Mouse (Mus musculus) CH12.LX (cell line): ENCODE results near the gene Mbd6. TPM values are rescaled to one million over a fixed set of nuclear protein-coding genes. Genes with fewer than 3 reads are reported as not detected.

Experiments used
- DNase-seq: peaks from one replicate; pipeline ENCODE4 v3.0.0-alpha.2; 2013; ENCODE audit errors: extremely low read depth
- H3K27ac ChIP-seq: 2 replicates; pipeline ENCODE4 v1.5.1; 2012; ENCODE audit warnings: low read depth, mild to moderate bottlenecking, control low read depth, moderate library complexity; ENCODE audit not compliant: insufficient read depth
- H3K27me3 ChIP-seq: replicated peaks from 2 replicates; pipeline ENCODE3; 2012; ENCODE audit warnings: inconsistent platforms
- H3K36me3 ChIP-seq, 2 experiments: replicated peaks in 1 of 2; 2 replicates each; pipeline versions ENCODE3 to v1.6.1; 2012; ENCODE audit warnings: inconsistent platforms in 1 of 2, low read length in 1 of 2, mild to moderate bottlenecking in 1 of 2, mixed read lengths in 1 of 2, moderate library complexity in 1 of 2; ENCODE audit not compliant: control insufficient read depth in 1 of 2, insufficient read depth in 1 of 2
- H3K4me1 ChIP-seq, 2 experiments: 2 replicates each; pipeline ENCODE4 v1.6.1; 2012; ENCODE audit warnings: inconsistent platforms in 1 of 2, moderate library complexity in 1 of 2; ENCODE audit not compliant: insufficient read depth in 2 of 2, control insufficient read depth in 1 of 2
- H3K4me2 ChIP-seq: 2 replicates; pipeline ENCODE4 v1.6.1; 2012; ENCODE audit warnings: low read depth, mild to moderate bottlenecking, control low read depth; ENCODE audit not compliant: poor library complexity, insufficient read depth, severe bottlenecking
- H3K4me3 ChIP-seq, 3 experiments: fragments of 150-350 bp in 1 of 3; sonication (generic) in 1 of 3; replicated peaks in 1 of 3; 2 replicates each; pipeline versions ENCODE3 to v1.5.1; 2011 to 2012; ENCODE audit warnings: low read depth in 2 of 3, low read length in 2 of 3, mild to moderate bottlenecking in 2 of 3, moderate library complexity in 2 of 3, control low read depth in 1 of 3, improper control_type of control experiment in 1 of 3, inconsistent platforms in 1 of 3, mixed read lengths in 1 of 3; ENCODE audit not compliant: poor library complexity in 1 of 3
- H3K79me2 ChIP-seq: replicated peaks from 2 replicates; pipeline ENCODE4 v1.6.1; 2012; ENCODE audit warnings: mild to moderate bottlenecking, moderate library complexity; ENCODE audit not compliant: control insufficient read depth, poor library complexity, insufficient read depth, severe bottlenecking; ENCODE audit errors: extremely low read depth
- H3K9ac ChIP-seq: 2 replicates; pipeline ENCODE4 v1.6.1; 2012; ENCODE audit warnings: low read depth, mild to moderate bottlenecking, control low read depth, moderate library complexity; ENCODE audit not compliant: insufficient read depth
- H3K9me3 ChIP-seq: replicated peaks from 2 replicates; pipeline ENCODE3; 2012; ENCODE audit warnings: low read length, inconsistent platforms, mixed read lengths
- CHD1 ChIP-seq: IDR thresholded peaks from 2 replicates; pipeline ENCODE4 v1.6.1; 2012; ENCODE audit warnings: low read depth, low read length, improper control_type of control experiment, inconsistent platforms
- CTCF ChIP-seq, 2 experiments: IDR thresholded peaks in 1 of 2; conservative IDR thresholded peaks in 1 of 2; 2 replicates each; pipeline ENCODE4 v1.5.1; 2011 to 2012; ENCODE audit warnings: low read depth in 2 of 2, low read length in 2 of 2, improper control_type of control experiment in 1 of 2, inconsistent platforms in 1 of 2, mild to moderate bottlenecking in 1 of 2, moderate library complexity in 1 of 2
- E2F4 ChIP-seq: IDR thresholded peaks from 2 replicates; pipeline ENCODE4 v1.6.1; 2011; ENCODE audit warnings: low read depth, low read length, improper control_type of control experiment; ENCODE audit not compliant: insufficient replicate concordance
- EP300 ChIP-seq: IDR thresholded peaks from 2 replicates; pipeline ENCODE4 v1.6.1; 2011; ENCODE audit warnings: low read length, improper control_type of control experiment
- GABPA ChIP-seq: IDR thresholded peaks from 2 replicates; pipeline ENCODE4 v1.6.1; 2012; ENCODE audit warnings: low read depth, low read length, improper control_type of control experiment, inconsistent platforms; ENCODE audit not compliant: insufficient replicate concordance
- HCFC1 ChIP-seq: IDR thresholded peaks from 2 replicates; pipeline ENCODE4 v1.6.1; 2012; ENCODE audit warnings: low read depth, mild to moderate bottlenecking, inconsistent platforms, low read length, improper control_type of control experiment
- IRF4 ChIP-seq: IDR thresholded peaks from 2 replicates; pipeline ENCODE4 v1.6.1; 2014; ENCODE audit warnings: low read depth, mild to moderate bottlenecking, inconsistent platforms, low read length, improper control_type of control experiment
- KAT2A ChIP-seq: IDR thresholded peaks from 2 replicates; pipeline ENCODE4 v1.6.1; 2012; ENCODE audit warnings: low read length, improper control_type of control experiment, inconsistent platforms; ENCODE audit not compliant: insufficient replicate concordance
- MAFK ChIP-seq: IDR thresholded peaks from 2 replicates; pipeline ENCODE4 v1.6.1; 2011; ENCODE audit warnings: low read length, improper control_type of control experiment; ENCODE audit not compliant: insufficient replicate concordance
- MAX ChIP-seq: IDR thresholded peaks from 2 replicates; pipeline ENCODE4 v1.6.1; 2011; ENCODE audit warnings: low read length, improper control_type of control experiment
- MXI1 ChIP-seq: IDR thresholded peaks from 2 replicates; pipeline ENCODE4 v1.6.1; 2011; ENCODE audit warnings: mild to moderate bottlenecking, low read depth, low read length, improper control_type of control experiment
- NELFE ChIP-seq: IDR thresholded peaks from 2 replicates; pipeline ENCODE4 v1.6.1; 2011; ENCODE audit warnings: low read depth, low read length, improper control_type of control experiment
- NRF1 ChIP-seq: IDR thresholded peaks from 2 replicates; pipeline ENCODE4 v1.6.1; 2014; ENCODE audit warnings: low read depth, mild to moderate bottlenecking, inconsistent platforms, low read length, improper control_type of control experiment, moderate library complexity
- PAX5 ChIP-seq: IDR thresholded peaks from 2 replicates; pipeline ENCODE4 v1.6.1; 2012; ENCODE audit warnings: low read length, inconsistent platforms, mixed read lengths
- POLR2A ChIP-seq: IDR thresholded peaks from 2 replicates; pipeline ENCODE4 v1.6.1; 2011; ENCODE audit warnings: low read depth, mild to moderate bottlenecking, improper control_type of control experiment, low read length
- POLR2AphosphoS2 ChIP-seq: IDR thresholded peaks from 2 replicates; pipeline ENCODE4 v1.6.1; 2011; ENCODE audit warnings: low read depth, low read length, improper control_type of control experiment
- RAD21 ChIP-seq: IDR thresholded peaks from 2 replicates; pipeline ENCODE4 v1.6.1; 2011; ENCODE audit warnings: low read depth, mild to moderate bottlenecking, low read length, improper control_type of control experiment, moderate library complexity
- RCOR1 ChIP-seq: conservative IDR thresholded peaks from 2 replicates; pipeline ENCODE4 v1.6.1; 2012; ENCODE audit warnings: low read depth, mild to moderate bottlenecking, inconsistent platforms, low read length, improper control_type of control experiment
- SIN3A ChIP-seq: IDR thresholded peaks from 2 replicates; pipeline ENCODE4 v1.6.1; 2012; ENCODE audit warnings: low read length, improper control_type of control experiment, inconsistent platforms
- SMC3 ChIP-seq: IDR thresholded peaks from 2 replicates; pipeline ENCODE4 v1.6.1; 2011; ENCODE audit warnings: low read depth, low read length, improper control_type of control experiment
- TBP ChIP-seq: conservative IDR thresholded peaks from 2 replicates; pipeline ENCODE4 v1.6.1; 2011; ENCODE audit warnings: low read depth, low read length, improper control_type of control experiment
- ZKSCAN1 ChIP-seq: IDR thresholded peaks from 2 replicates; pipeline ENCODE4 v1.6.1; 2012; ENCODE audit warnings: low read depth, inconsistent platforms, low read length, improper control_type of control experiment, borderline replicate concordance
- ZNF384 ChIP-seq: IDR thresholded peaks from 2 replicates; pipeline ENCODE4 v1.6.1; 2012; ENCODE audit warnings: low read depth, low read length, improper control_type of control experiment, inconsistent platforms
- dilution Hi-C: fragments of 300-500 bp; cut with MboI; formaldehyde crosslinking; loops from 2 replicates; pipeline ENCODE4 v1.14.3; 2020; ENCODE audit warnings: low sequenced_read_pairs; ENCODE audit not compliant: extremely low pct_unique_long_range_greater_than_20kb, extremely low pct_ligation_motif_present
- in situ Hi-C: fragments of 300-500 bp; cut with MboI; formaldehyde crosslinking; loops from 3 replicates; pipeline ENCODE4 v1.14.3; 2019; ENCODE audit warnings: low sequenced_read_pairs, low pct_ligation_motif_present, low pct_unique_long_range_greater_than_20kb, mixed read lengths
- polyA plus RNA-seq: library from polyadenylated mRNA; unstranded; fragments of >175 nt; gene quantifications from 2 replicates; pipeline ENCODE4 v1.2.1, GENCODE M21; 2012; ENCODE audit warnings: low read depth; ENCODE audit not compliant: insufficient read length
- total RNA-seq, 2 experiments: library from RNA; depleted of rRNA; stranded (reverse); fragments of 300-350 nt in 1 of 2; fragments of >200 nt in 1 of 2; gene quantifications; 2 replicates each; pipeline ENCODE4 v1.2.3; 2012 to 2014

Mbd6 gene
- total and polyA plus RNA-seq, 3 experiments, result 0.74 to 16.5 (median 2.7) TPM

DNA sequence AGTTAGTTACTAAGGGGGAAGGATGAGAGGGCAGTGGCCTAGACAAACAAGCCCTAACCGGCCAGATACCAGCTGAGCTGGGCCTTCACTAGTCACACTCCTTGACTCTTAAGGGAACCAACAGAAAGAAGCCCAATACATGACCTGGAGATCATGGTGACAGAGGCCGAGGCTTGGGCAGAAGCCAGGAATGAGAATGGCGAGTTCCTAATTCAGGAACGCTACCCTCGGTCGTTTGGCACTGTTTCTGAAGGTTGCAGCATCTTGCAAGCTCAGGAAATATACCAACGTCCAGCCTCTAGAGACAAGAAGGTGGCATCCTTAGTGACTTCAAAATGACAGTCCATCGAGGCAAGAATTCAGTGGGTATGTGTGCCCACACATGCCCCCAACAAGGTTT is 24.5 kb downstream of the Mbd6 start:
- TF ChIP-seq MAFK, result no peak
- no peak for TF ChIP-seq E2F4
- no peak for TF ChIP-seq SMC3
- no peak for TF ChIP-seq MXI1
- no peak for TF ChIP-seq PAX5
- no peak for TF ChIP-seq HCFC1
- no peak for TF ChIP-seq TBP
- TF ChIP-seq ZNF384, result no peak
- TF ChIP-seq IRF4, result no peak
- TF ChIP-seq SIN3A, result no peak
- TF ChIP-seq CHD1, result no peak
- TF ChIP-seq NELFE, result no peak
- no peak for TF ChIP-seq MAX
- TF ChIP-seq CTCF (conservative IDR thresholded peaks at IDR 0.05 in 1 of 2, IDR thresholded peaks at IDR 0.05 in 1 of 2; ENCODE audit: low read depth in 2 of 2, low read length in 2 of 2), result no peak
- TF ChIP-seq NRF1, result no peak
- no peak for TF ChIP-seq GABPA
- TF ChIP-seq POLR2AphosphoS2, result no peak
- TF ChIP-seq EP300, result no peak
- TF ChIP-seq POLR2A, result no peak

GRCm38 (mm10) chr10:127263631-127264030 is 25.2 kb downstream of the Mbd6 start:
- H3K9ac ChIP-seq, result no peak overlapping the region; the same call in 1 of the 2 replicates
- dilution Hi-C loops, result no loop called here
- H3K4me3 ChIP-seq, result no peak overlapping the region
- H3K27me3 ChIP-seq, result peaks cover 53% of the 10 kb centered on the region
- in situ Hi-C loops, result no loop called here
- H3K4me1 ChIP-seq, result peaks cover 11 to 19% of the 10 kb centered on the region in 2 experiments
- peaks cover 12% of the 10 kb centered on the region for H3K79me2 ChIP-seq
- TF ChIP-seq RAD21 (no peak), GABPA (no peak), KAT2A (no peak), POLR2A (no peak), ZKSCAN1 (no peak), MAX (no peak), TBP (no peak), NRF1 (no peak), RCOR1 (no peak)
- H3K27ac ChIP-seq, result no peak overlapping the region
- H3K4me2 ChIP-seq, result no peak overlapping the region
- H3K9me3 ChIP-seq, result no peaks in the 10 kb centered on the region
- DNase-seq, result no peak
- H3K36me3 ChIP-seq, result peaks cover 6 to 10% of the 10 kb centered on the region in 2 experiments

More for the DNA sequence above, 24.5 kb downstream of the Mbd6 start:
- in situ Hi-C loops, result no loop called here
- H3K36me3 ChIP-seq, result peaks cover 11 to 16% of the 10 kb centered on the region in 2 experiments
- H3K27me3 ChIP-seq, result peaks cover 47% of the 10 kb centered on the region
- H3K79me2 ChIP-seq, result peaks cover 12% of the 10 kb centered on the region
- dilution Hi-C loops, result no loop called here
- H3K27ac ChIP-seq, result no peak overlapping the region
- H3K4me2 ChIP-seq, result no peak overlapping the region
- H3K4me1 ChIP-seq, result peaks cover 11 to 22% of the 10 kb centered on the region in 2 experiments
- no peak for DNase-seq
- no peak overlapping the region for H3K4me3 ChIP-seq
- H3K9ac ChIP-seq, result no peak overlapping the region
- H3K9me3 ChIP-seq, result no peaks in the 10 kb centered on the region
